Mouse (Mus musculus) urinary bladder, adult 18-20 months (tissue): ENCODE measurements around the gene 1700003F12Rik.

Experiments used
- DNase-seq, 2 experiments: peaks; one replicate each; pipeline ENCODE4 v3.0.0; 2022; ENCODE audit warnings: low spot score in 2 of 2, mixed read lengths in 2 of 2

1700003F12Rik gene

GRCm38 (mm10) chr2:154546711-154547110, at the start of gene 1700003F12Rik:
TSS of gene 1700003F12Rik (plus strand) at chr2:154547085.
- no peak for DNase-seq

GRCm38 (mm10) chr2:154498571-154498970, 48.3 kb upstream of the 1700003F12Rik start:
- no peak for DNase-seq

GRCm38 (mm10) chr2:154499717-154500247, 47.1 kb upstream of the 1700003F12Rik start:
- DNase-seq, result no peak

GRCm38 (mm10) chr2:154500758-154501157, 46.1 kb upstream of the 1700003F12Rik start:
- no peak for DNase-seq

- no peak for DNase-seq
Observed at GRCm38 (mm10) chr2:154507076-154507475, 39.8 kb upstream of the 1700003F12Rik start.

GRCm38 (mm10) chr2:154507566-154508283, 39.2 kb upstream of the 1700003F12Rik start:
- no peak for DNase-seq

GRCm38 (mm10) chr2:154508450-154508849, 38.4 kb upstream of the 1700003F12Rik start:
- DNase-seq, result no peak

GRCm38 (mm10) chr2:154510141-154510540, 36.7 kb upstream of the 1700003F12Rik start:
- no peak for DNase-seq

- DNase-seq, result no peak
Observed at GRCm38 (mm10) chr2:154516944-154517343, 29.9 kb upstream of the 1700003F12Rik start.

- no peak for DNase-seq
Observed at GRCm38 (mm10) chr2:154517424-154517823, 29.5 kb upstream of the 1700003F12Rik start.

- DNase-seq, result no peak
Observed at GRCm38 (mm10) chr2:154521449-154521848, 25.4 kb upstream of the 1700003F12Rik start.

GRCm38 (mm10) chr2:154522334-154522733, 24.6 kb upstream of the 1700003F12Rik start:
- no peak for DNase-seq

GRCm38 (mm10) chr2:154525285-154525684, 21.6 kb upstream of the 1700003F12Rik start:
- no peak for DNase-seq

- no peak for DNase-seq
Observed at GRCm38 (mm10) chr2:154526531-154526930, 20.4 kb upstream of the 1700003F12Rik start.

- no peak for DNase-seq
Observed at GRCm38 (mm10) chr2:154532888-154533287, 14.0 kb upstream of the 1700003F12Rik start.

- no peak for DNase-seq
Observed at GRCm38 (mm10) chr2:154534704-154535270, 12.1 kb upstream of the 1700003F12Rik start.

GRCm38 (mm10) chr2:154538310-154538709, 8.6 kb upstream of the 1700003F12Rik start:
- DNase-seq, result no peak

GRCm38 (mm10) chr2:154538710-154539109, 8.2 kb upstream of the 1700003F12Rik start:
- no peak for DNase-seq

- no peak for DNase-seq
Observed at GRCm38 (mm10) chr2:154539720-154540119, 7.2 kb upstream of the 1700003F12Rik start.

- no peak for DNase-seq
Observed at GRCm38 (mm10) chr2:154541630-154542029, 5.3 kb upstream of the 1700003F12Rik start.

GRCm38 (mm10) chr2:154543567-154544347, 3.1 kb upstream of the 1700003F12Rik start:
- no peak for DNase-seq

GRCm38 (mm10) chr2:154548688-154549087, 1.8 kb downstream of the 1700003F12Rik start:
- no peak for DNase-seq
